Mouse (Mus musculus): ENCODE measurements around the gene Ear10. TPM values are rescaled to one million over a fixed set of nuclear protein-coding genes. Genes with fewer than 3 reads are reported as not detected.

Ear10 gene
- polyA plus RNA-seq (2017; shearing (Covaris generic)): not detected

GRCm38 (mm10) chr14:43923459-43923858 lies at the start of gene Ear10:
Gene Ear10 (minus strand): TSS chr14:43923559.

GRCm38 (mm10) chr14:43956769-43957168 lies 33.4 kb upstream of the Ear10 start, which contains the start of gene Ang5:
Gene Ang5 (plus strand): TSS chr14:43957069.

GRCm38 (mm10) chr14:43924688-43925403 lies 1.5 kb upstream of the Ear10 start, which contains the start of gene Gm8113:
Gene Gm8113 (plus strand): TSS chr14:43925390.

GRCm38 (mm10) chr14:43875417-43875816 lies 47.9 kb downstream of the Ear10 start, which contains the start of gene Ear1:
Gene Ear1 (minus strand): TSS chr14:43875517.

Other genes with a start within 250 kb of the Ear10 start
- gene Gm8165, start 246.4 kb downstream of the Ear10 start, polyA plus RNA-seq (2017; shearing (Covaris generic)): not detected
- gene Gm7324, start 225.7 kb downstream of the Ear10 start, polyA plus RNA-seq (2017; shearing (Covaris generic)): not detected
- not detected for gene Gm16506, start 196.1 kb downstream of the Ear10 start, polyA plus RNA-seq (2017; shearing (Covaris generic))
- gene Gm6526, start 175.7 kb downstream of the Ear10 start, polyA plus RNA-seq (2017; shearing (Covaris generic)): not detected
- not detected for gene Gm8180, start 138.8 kb downstream of the Ear10 start, polyA plus RNA-seq (2017; shearing (Covaris generic))
- not detected for gene Ear1, start 48.0 kb downstream of the Ear10 start, polyA plus RNA-seq (2017; shearing (Covaris generic))
- 0.19 TPM for gene Gm8113, start 1.8 kb upstream of the Ear10 start, polyA plus RNA-seq (2017; shearing (Covaris generic))
- not detected for gene Ang5, start 33.5 kb upstream of the Ear10 start, polyA plus RNA-seq (2017; shearing (Covaris generic))
- gene Ang6, start 78.7 kb upstream of the Ear10 start, polyA plus RNA-seq (2017; shearing (Covaris generic)): not detected
- not detected for gene Ear2, start 179.1 kb upstream of the Ear10 start, polyA plus RNA-seq (2017; shearing (Covaris generic))
- gene Gm3327, start 200.3 kb upstream of the Ear10 start, polyA plus RNA-seq (2017; shearing (Covaris generic)): not detected

Data from effector memory CD4-positive, alpha-beta T cell, adult 5 months (primary cell).